Mouse (Mus musculus) cortical plate, adult 2 months (tissue): ENCODE measurements at regions not wholly inside any gene's neighbourhood (a gene's known extent, or its start where the extent isn't known, plus 50 kb on each side); places are given as distances from the start of the nearest gene placed in this dataset.

Source experiments
- H3K27ac ChIP-seq: fragments of 200-500 bp; 2 replicates; pipeline ENCODE4 v1.5.1; 2012; ENCODE audit warnings: low read length, control low read depth, inconsistent platforms; ENCODE audit not compliant: insufficient read depth
- H3K4me1 ChIP-seq: fragments of 200-500 bp; 2 replicates; pipeline ENCODE4 v1.6.1; 2011; ENCODE audit warnings: low read length; ENCODE audit not compliant: control insufficient read depth, insufficient read depth
- H3K4me3 ChIP-seq: fragments of 200-500 bp; 2 replicates; pipeline ENCODE4 v1.5.1; 2011; ENCODE audit warnings: mild to moderate bottlenecking, low read length, control low read depth; ENCODE audit not compliant: insufficient read depth
- CTCF ChIP-seq: fragments of 200-500 bp; IDR thresholded peaks from 2 replicates; pipeline ENCODE4 v1.5.1; 2011; ENCODE audit warnings: mild to moderate bottlenecking, control low read depth, low read length; ENCODE audit not compliant: insufficient read depth; ENCODE audit errors: extremely low read depth
- POLR2A ChIP-seq: fragments of 200-500 bp; IDR thresholded peaks from 2 replicates; pipeline ENCODE4 v1.6.1; 2011; ENCODE audit warnings: mild to moderate bottlenecking, low read length, control low read depth; ENCODE audit not compliant: insufficient read depth; ENCODE audit errors: extremely low read depth

DNA sequence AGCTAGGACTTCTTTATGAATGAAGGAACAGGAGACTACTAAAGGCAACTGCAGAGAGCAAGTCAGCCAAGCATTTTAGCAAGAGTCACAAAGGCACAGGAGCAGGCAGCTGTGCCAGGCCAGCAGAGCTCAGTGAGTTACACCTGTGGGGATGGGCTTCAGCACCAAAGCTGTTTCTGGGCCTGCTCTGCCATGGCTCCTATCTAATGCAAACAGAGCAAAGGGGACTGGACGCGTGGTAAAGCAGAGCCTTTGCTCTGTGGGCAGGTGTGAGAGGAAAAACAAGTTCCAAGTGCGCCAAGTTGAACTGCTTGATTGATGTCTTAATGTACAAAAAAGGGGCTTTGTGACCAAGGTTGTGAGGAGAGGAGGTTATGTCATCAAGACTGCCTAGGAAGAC is 215.4 kb downstream of the Bcl11a start:
- H3K27ac ChIP-seq = no peak overlapping the region
- H3K4me1 ChIP-seq = no peaks in the 10 kb centered on the region
- TF ChIP-seq POLR2A (no peak), CTCF (no peak)
- no peak overlapping the region for H3K4me3 ChIP-seq

DNA sequence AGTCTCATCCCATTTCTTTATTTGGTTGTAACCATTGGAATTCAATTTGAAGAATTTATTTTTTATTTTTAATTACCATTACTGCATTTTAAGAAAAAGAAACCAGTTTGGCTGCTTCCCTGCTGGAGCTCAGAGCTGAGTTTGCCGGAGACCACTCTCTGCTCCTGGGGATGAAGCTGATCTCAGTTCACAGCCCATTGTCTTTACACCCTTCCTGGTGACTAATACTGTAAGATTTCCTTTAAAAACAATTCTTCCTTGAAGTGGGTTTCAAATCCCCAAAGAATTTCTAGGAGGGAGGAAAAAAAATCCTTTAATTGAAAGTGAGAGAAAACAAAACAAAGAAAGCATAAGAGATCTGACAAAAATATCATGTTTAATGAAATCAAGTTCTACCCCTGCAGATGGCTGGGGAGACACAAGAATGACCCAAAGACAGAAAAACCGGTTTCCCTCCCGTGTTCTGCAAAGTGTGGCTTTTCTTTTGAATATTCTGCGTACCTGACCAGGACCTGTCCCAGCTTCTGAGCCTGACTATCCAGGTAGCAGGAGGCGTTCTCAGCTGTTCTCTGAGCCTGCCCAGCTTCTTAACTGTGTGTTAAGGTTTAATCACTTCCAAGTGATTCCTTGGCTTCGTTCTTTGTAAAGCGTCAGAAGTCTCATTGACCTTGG is 216.1 kb downstream of the Bcl11a start:
- no peaks in the 10 kb centered on the region for H3K4me1 ChIP-seq
- no peak overlapping the region for H3K27ac ChIP-seq
- H3K4me3 ChIP-seq = no peak overlapping the region
- TF ChIP-seq CTCF = no peak
- no peak for TF ChIP-seq POLR2A

DNA sequence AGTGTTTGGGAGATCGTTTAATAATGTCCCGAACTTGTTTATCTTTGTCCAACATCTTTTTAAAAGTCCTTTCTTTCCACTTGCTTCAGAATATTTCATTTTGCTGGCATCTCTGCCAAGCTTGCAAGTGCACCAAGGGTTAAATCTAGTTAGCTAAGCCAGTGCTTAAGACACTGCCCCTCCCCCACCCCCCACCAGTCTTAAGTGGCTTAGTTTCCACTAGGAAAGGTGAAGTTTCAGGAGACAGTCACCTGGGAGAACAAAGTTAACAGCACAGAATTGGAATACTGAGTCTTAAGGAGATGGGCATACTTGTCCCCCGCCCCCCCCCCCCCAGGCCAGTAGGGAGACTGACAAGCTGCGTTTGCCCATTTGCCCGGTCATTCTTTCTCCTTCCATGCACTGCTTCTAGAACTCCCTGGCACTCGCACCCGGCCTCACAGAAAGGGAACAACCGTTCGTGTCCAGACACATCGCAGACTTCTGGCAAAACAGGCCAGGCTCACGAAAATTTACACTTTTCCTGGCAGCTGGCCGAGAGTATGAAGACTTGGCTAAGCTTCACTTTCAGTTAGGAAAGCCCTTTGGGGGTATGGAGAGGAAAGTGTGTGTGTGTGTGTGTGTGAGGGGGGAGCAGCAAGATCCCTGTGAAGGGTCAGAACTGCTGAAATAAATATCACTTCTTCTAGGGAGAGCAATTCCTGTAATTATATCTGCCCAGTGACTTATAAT is 219.2 kb downstream of the Bcl11a start:
- TF ChIP-seq CTCF (no peak), POLR2A (no peak)
- no peak overlapping the region for H3K4me3 ChIP-seq
- no peaks in the 10 kb centered on the region for H3K4me1 ChIP-seq
- H3K27ac ChIP-seq = no peak overlapping the region

DNA sequence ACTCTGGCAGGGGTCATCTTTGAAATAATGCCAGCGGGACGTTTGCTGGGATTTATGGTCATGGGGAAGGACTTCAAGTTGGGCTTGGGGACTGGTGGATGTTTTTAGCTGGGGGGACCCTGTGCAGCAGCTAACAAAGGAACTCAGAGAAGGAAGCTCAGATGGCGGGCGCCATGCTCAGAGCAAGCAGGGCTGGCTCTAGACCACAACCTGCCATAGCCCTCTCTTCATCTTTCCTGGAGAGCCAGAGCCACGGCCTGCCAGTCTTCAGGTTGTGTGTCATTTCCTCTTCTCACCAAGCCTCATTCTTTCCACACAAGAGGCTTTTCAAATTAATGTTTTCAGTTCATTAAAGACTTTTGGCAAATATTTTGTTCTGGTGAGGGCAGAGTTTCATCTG is 219.9 kb downstream of the Bcl11a start:
- no peak overlapping the region for H3K27ac ChIP-seq
- H3K4me3 ChIP-seq = no peak overlapping the region
- TF ChIP-seq CTCF = no peak
- TF ChIP-seq POLR2A = no peak
- H3K4me1 ChIP-seq = no peaks in the 10 kb centered on the region

- Histone ChIP-seq H3K4me3 (no peak overlapping the region), H3K27ac (no peak overlapping the region), H3K4me1 (no peaks in the 10 kb centered on the region)
- TF ChIP-seq CTCF (no peak), POLR2A (no peak)
Observed at GRCm38 (mm10) chr11:24300351-24300750, 222.5 kb downstream of the Bcl11a start.

- Histone ChIP-seq H3K4me1 (no peaks in the 10 kb centered on the region), H3K4me3 (no peak overlapping the region), H3K27ac (no peak overlapping the region)
- TF ChIP-seq CTCF (no peak), POLR2A (no peak)
Observed at GRCm38 (mm10) chr11:24301201-24301600, 223.3 kb downstream of the Bcl11a start.

- no peak for TF ChIP-seq CTCF
- no peak for TF ChIP-seq POLR2A
- Histone ChIP-seq H3K4me1 (no peaks in the 10 kb centered on the region), H3K27ac (no peak overlapping the region), H3K4me3 (no peak overlapping the region)
Observed at GRCm38 (mm10) chr11:24305145-24305553, 227.3 kb downstream of the Bcl11a start.

DNA sequence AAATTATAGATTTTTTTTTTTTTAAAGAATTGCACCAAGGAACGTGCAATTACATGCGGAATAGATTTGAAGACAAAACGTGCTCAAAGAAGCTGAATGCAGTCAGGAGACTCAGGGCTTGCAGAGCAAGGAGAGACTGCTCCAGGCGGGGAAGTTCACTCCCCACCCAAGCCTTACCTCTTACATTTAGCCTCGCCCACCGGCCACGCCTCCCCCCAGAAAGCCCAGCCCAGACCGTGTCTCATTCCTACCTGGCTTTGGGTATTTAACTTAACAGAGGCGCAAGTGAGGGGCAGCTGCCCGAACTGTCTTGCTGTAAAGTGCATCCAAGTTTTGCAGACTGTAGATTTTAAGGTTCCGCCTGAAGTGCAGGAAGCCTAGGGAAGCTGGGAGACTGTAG is 227.8 kb downstream of the Bcl11a start:
- Histone ChIP-seq H3K27ac (no peak overlapping the region), H3K4me3 (no peak overlapping the region)
- TF ChIP-seq POLR2A = no peak
- TF ChIP-seq CTCF = no peak

DNA sequence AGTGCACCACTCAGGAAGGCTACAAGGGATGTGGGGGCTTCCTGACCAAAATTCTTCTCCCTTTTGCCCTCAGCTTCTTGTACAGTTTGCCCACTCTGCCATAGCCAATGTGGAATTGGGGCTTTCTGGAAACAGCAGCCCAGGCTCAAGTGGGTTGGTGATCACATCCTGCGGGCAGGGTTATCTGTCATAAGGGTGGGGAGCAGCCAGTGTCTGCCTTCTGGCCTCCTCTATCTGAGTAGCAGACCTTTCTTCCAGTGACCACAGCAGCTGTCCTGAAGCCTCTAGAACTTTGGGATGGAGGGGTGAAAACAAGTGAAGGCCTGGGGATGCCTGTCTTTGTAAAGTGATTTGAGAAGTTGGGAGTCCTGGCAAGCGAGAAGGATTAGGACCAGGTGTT is 228.2 kb downstream of the Bcl11a start:
- H3K4me3 ChIP-seq = no peak overlapping the region
- no peaks in the 10 kb centered on the region for H3K4me1 ChIP-seq
- H3K27ac ChIP-seq = no peak overlapping the region
- TF ChIP-seq CTCF = no peak
- TF ChIP-seq POLR2A = no peak

More for the DNA sequence above, 227.8 kb downstream of the Bcl11a start:
- H3K4me1 ChIP-seq = no peaks in the 10 kb centered on the region

DNA sequence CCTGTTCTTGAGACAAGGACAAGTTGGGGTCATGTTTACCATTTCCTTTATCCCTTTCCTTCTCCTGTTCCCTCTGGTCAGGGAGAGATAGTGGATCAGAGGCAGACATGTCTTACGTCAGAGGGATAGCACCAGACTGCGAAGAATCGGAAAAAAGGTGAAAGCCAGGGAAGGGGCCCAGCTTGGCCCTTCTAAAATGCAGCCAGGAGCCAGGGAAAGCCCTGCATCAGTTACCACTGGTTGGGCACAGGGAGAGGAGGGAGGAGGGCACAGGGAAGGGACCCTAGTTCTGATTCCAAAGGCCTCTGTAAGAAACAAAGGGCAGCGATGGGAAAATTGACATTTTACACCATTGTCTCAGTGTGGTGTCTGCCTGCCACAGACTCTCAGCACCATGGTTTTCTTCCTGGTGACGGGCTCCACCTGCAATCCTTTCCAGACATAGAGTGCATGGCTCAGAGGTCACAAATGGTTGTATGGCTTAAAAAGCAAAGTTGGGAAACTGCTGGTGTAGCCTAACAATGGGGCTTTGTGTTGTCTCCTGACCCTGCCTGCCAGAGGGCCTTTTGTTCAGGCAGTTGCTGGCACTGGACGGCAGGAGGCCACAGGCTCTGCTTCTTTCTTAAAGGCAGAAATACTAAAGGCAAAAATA is 229.9 kb downstream of the Bcl11a start:
- Histone ChIP-seq H3K4me3 (no peak overlapping the region), H3K4me1 (no peaks in the 10 kb centered on the region), H3K27ac (no peak overlapping the region)
- TF ChIP-seq POLR2A (no peak), CTCF (no peak)

- no peak overlapping the region for H3K27ac ChIP-seq
Observed at GRCm38 (mm10) chr11:24308253-24308633, 230.4 kb downstream of the Bcl11a start.

More at GRCm38 (mm10) chr11:24308253-24308633, 230.4 kb downstream of the Bcl11a start:
- Histone ChIP-seq H3K4me1 (no peaks in the 10 kb centered on the region), H3K4me3 (no peak overlapping the region)
- TF ChIP-seq CTCF (no peak), POLR2A (no peak)
